Mouse (Mus musculus): ENCODE data around the gene Dact1.

GRCm38 (mm10) chr12:71362425-71362824 is 52.7 kb downstream of the Dact1 start:
- TF ChIP-seq CTCF (IDR thresholded peaks at IDR 0.05; ENCODE audit: low read depth): no peak
- no peak for TF ChIP-seq EP300 (IDR thresholded peaks at IDR 0.05; ENCODE audit: low read depth)

Measured in liver, embryonic 14.5 days (tissue).